Mouse (Mus musculus) spleen, adult 12 weeks (tissue): ENCODE data around the gene Setx.

ENCODE experiments used
- DNase-seq: peaks from one replicate; pipeline ENCODE4 v3.0.0; 2022; ENCODE audit warnings: low spot score

Gene Setx

GRCm38 (mm10) chr2:29217897-29218296 lies 93.9 kb downstream of the Setx start:
- DNase-seq, result no peak

GRCm38 (mm10) chr2:29218831-29219230 lies 94.8 kb downstream of the Setx start:
- no peak for DNase-seq

GRCm38 (mm10) chr2:29222302-29222701 lies 98.3 kb downstream of the Setx start:
- DNase-seq, result no peak

- DNase-seq, result no peak
Measured at GRCm38 (mm10) chr2:29223591-29224262, 99.7 kb downstream of the Setx start.

GRCm38 (mm10) chr2:29226671-29227070 lies 102.7 kb downstream of the Setx start:
- no peak for DNase-seq

- DNase-seq, result no peak
Measured at GRCm38 (mm10) chr2:29230191-29230835, 106.3 kb downstream of the Setx start.
